Comparison of ENCODE assay signal across 8 mouse cellular contexts in genomic region chr11:107416561-107416926, GRCm38 (mm10). TPM values are rescaled to one million over a fixed set of nuclear protein-coding genes. Genes with fewer than 3 reads are reported as not detected.
DNase-seq lines count a peak whose midpoint lies in the region; ATAC-seq lines count a peak whose summit lies in the region.

No protein-coding gene starts in this region.

- peak overlapping the region in 1 of 2 experiments; percentile 19; a peak in 2 of 4 replicates for H3K27ac ChIP-seq in heart, embryonic 14.5 days (replicated peaks in 1 of 2; ENCODE audit: control insufficient read depth in 1 of 2, insufficient read depth in 1 of 2, low read depth in 2 of 2, low read length in 2 of 2)
- peak overlapping the region; percentile 70 for H3K27ac ChIP-seq in embryonic facial prominence, embryonic 15.5 days (replicated peaks)
- H3K27ac ChIP-seq in liver, embryonic 12.5 days: peak overlapping the region; percentile 90
- peak overlapping the region; percentile 81 for H3K27ac ChIP-seq in stomach, embryonic 16.5 days (ENCODE audit: low read length)
- H3K27ac ChIP-seq in intestine, embryonic 16.5 days (ENCODE audit: low read length): no peak overlapping the region

- intact Hi-C loops in heart, postnatal 36 days (cut with DNase I): loop anchor here (5.0 kb wide), 1 partner anchor 36 kb away; no protein-coding TSS in a partner anchor

- no peak overlapping the region for H3K4me3 ChIP-seq in heart, embryonic 14.5 days (ENCODE audit: control insufficient read depth in 1 of 2, insufficient read depth in 1 of 2, low read depth in 1 of 2, low read length in 2 of 2)
- H3K4me3 ChIP-seq in embryonic facial prominence, embryonic 15.5 days (replicated peaks): no peak overlapping the region
- H3K4me3 ChIP-seq in liver, embryonic 12.5 days: peak overlapping the region; percentile 50
- H3K4me3 ChIP-seq in stomach, embryonic 16.5 days (replicated peaks; ENCODE audit: low read length): no peak overlapping the region
- no peak overlapping the region for H3K4me3 ChIP-seq in intestine, embryonic 16.5 days (ENCODE audit: low read length)

- H3K9me3 ChIP-seq in heart, embryonic 14.5 days (ENCODE audit: control insufficient read depth, low read length): no peaks in the 10 kb centered on the region
- H3K9me3 ChIP-seq in embryonic facial prominence, embryonic 15.5 days (replicated peaks): no peaks in the 10 kb centered on the region
- no peaks in the 10 kb centered on the region for H3K9me3 ChIP-seq in liver, embryonic 12.5 days (replicated peaks)
- H3K9me3 ChIP-seq in stomach, embryonic 16.5 days (replicated peaks; ENCODE audit: control insufficient read depth, low read length): no peaks in the 10 kb centered on the region
- H3K9me3 ChIP-seq in intestine, embryonic 16.5 days (ENCODE audit: control insufficient read depth, low read length): no peaks in the 10 kb centered on the region

- no peak for ATAC-seq in heart, embryonic 14.5 days (ENCODE audit: insufficient number of reproducible peaks, insufficient read depth, low FRiP score, low read depth)
- no peak for ATAC-seq in embryonic facial prominence, embryonic 15.5 days (ENCODE audit: insufficient number of reproducible peaks, low FRiP score, low TSS enrichment, low read depth)
- ATAC-seq in liver, embryonic 12.5 days: no peak
- ATAC-seq in stomach, embryonic 16.5 days (ENCODE audit: insufficient read depth, low FRiP score): no peak
- ATAC-seq in megakaryocyte progenitor cell, adult 5-6 weeks (replicated peaks; ENCODE audit: poor library complexity): no peak
- no peak for ATAC-seq in intestine, embryonic 16.5 days

- H3K36me3 ChIP-seq in heart, embryonic 14.5 days (ENCODE audit: control insufficient read depth, insufficient read depth, low read length): no peaks in the 10 kb centered on the region
- H3K36me3 ChIP-seq in embryonic facial prominence, embryonic 15.5 days: no peaks in the 10 kb centered on the region
- H3K36me3 ChIP-seq in liver, embryonic 12.5 days: 0 out of 2 replicates have a peak, but pooled peaks cover 4% of the 10 kb centered on the region
- H3K36me3 ChIP-seq in stomach, embryonic 16.5 days (ENCODE audit: control insufficient read depth, insufficient read depth, low read length): no peaks in the 10 kb centered on the region
- H3K36me3 ChIP-seq in intestine, embryonic 16.5 days (ENCODE audit: control insufficient read depth, insufficient read depth, low read length): no peaks in the 10 kb centered on the region

- WGBS in heart, embryonic 14.5 days: 51% methylated on average over 4 of the region's 4 CpGs
- 22% methylated on average over 4 of the region's 4 CpGs for WGBS in embryonic facial prominence, embryonic 15.5 days
- 21% methylated on average over 4 of the region's 4 CpGs for WGBS in liver, embryonic 12.5 days (ENCODE audit: insufficient replicate concordance)
- 47% methylated on average over 4 of the region's 4 CpGs for WGBS in stomach, embryonic 16.5 days
- 52% methylated on average over 4 of the region's 4 CpGs for WGBS in intestine, embryonic 16.5 days

- H3K4me1 ChIP-seq in heart, embryonic 14.5 days (ENCODE audit: control insufficient read depth in 2 of 2, insufficient read depth in 2 of 2, low read length in 2 of 2): peaks cover 17 to 22% of the 10 kb centered on the region in 2 experiments
- peaks cover 38% of the 10 kb centered on the region for H3K4me1 ChIP-seq in embryonic facial prominence, embryonic 15.5 days
- H3K4me1 ChIP-seq in liver, embryonic 12.5 days: peaks cover 82% of the 10 kb centered on the region
- H3K4me1 ChIP-seq in stomach, embryonic 16.5 days (ENCODE audit: control insufficient read depth, insufficient read depth, low read length): peaks cover 21% of the 10 kb centered on the region
- H3K4me1 ChIP-seq in intestine, embryonic 16.5 days (ENCODE audit: control insufficient read depth, insufficient read depth, low read length): peaks cover 14% of the 10 kb centered on the region

- no peak overlapping the region for H3K9ac ChIP-seq in heart, embryonic 14.5 days (ENCODE audit: low read length)
- H3K9ac ChIP-seq in embryonic facial prominence, embryonic 15.5 days: no peak overlapping the region
- peak overlapping the region; percentile 60 for H3K9ac ChIP-seq in liver, embryonic 12.5 days
- H3K9ac ChIP-seq in stomach, embryonic 16.5 days (ENCODE audit: low read length): no peak overlapping the region
- H3K9ac ChIP-seq in intestine, embryonic 16.5 days (ENCODE audit: low read depth, low read length): no peak overlapping the region

- H3K4me2 ChIP-seq in heart, embryonic 14.5 days (ENCODE audit: low read length): peak overlapping the region; percentile 26; the same call in 1 of the 2 replicates
- no peak overlapping the region for H3K4me2 ChIP-seq in embryonic facial prominence, embryonic 15.5 days (replicated peaks)
- peak overlapping the region; percentile 73 for H3K4me2 ChIP-seq in liver, embryonic 12.5 days
- H3K4me2 ChIP-seq in stomach, embryonic 16.5 days (ENCODE audit: low read depth, low read length): peak overlapping the region; percentile 33
- no peak overlapping the region for H3K4me2 ChIP-seq in intestine, embryonic 16.5 days (ENCODE audit: low read depth, low read length)

- no peak for DNase-seq in heart, postnatal 36 days
- DNase-seq in ES-CJ7 (ENCODE audit: low read depth, low spot score): peak; percentile 57

- no peaks in the 10 kb centered on the region for H3K27me3 ChIP-seq in heart, embryonic 14.5 days (ENCODE audit: control insufficient read depth, insufficient read depth, low read length)
- no peaks in the 10 kb centered on the region for H3K27me3 ChIP-seq in embryonic facial prominence, embryonic 15.5 days
- no peaks in the 10 kb centered on the region for H3K27me3 ChIP-seq in liver, embryonic 12.5 days (replicated peaks)
- no peaks in the 10 kb centered on the region for H3K27me3 ChIP-seq in stomach, embryonic 16.5 days (ENCODE audit: control insufficient read depth, insufficient read depth, low read length)
- H3K27me3 ChIP-seq in intestine, embryonic 16.5 days (replicated peaks; ENCODE audit: control insufficient read depth, insufficient read depth, low read length): no peaks in the 10 kb centered on the region

RNA-seq across cellular contexts. Expression of gene Pitpnc1, which starts 54.0 kb away (rescaled TPM):
- polyA plus RNA-seq in heart, embryonic 14.5 days (2014; fragmentation: Nextera tagmentation; extraction: Ambion mirVana): 16.0 and 16.8 TPM in 2 replicates
- total RNA-seq in heart, postnatal 36 days (2021): 10 to 100 TPM; 60.7 to 68.4 TPM
- 20.6 and 22.0 TPM in 2 replicates for polyA plus RNA-seq in embryonic facial prominence, embryonic 15.5 days (2015; fragmentation: Nextera tagmentation; extraction: Ambion mirVana)
- polyA plus RNA-seq in liver, embryonic 12.5 days (2016; fragmentation: Nextera tagmentation; extraction: Ambion mirVana): 9.7 and 9.9 TPM in 2 replicates
- polyA plus RNA-seq in stomach, embryonic 16.5 days (2015; fragmentation: Nextera tagmentation; extraction: Ambion mirVana): 10.4 and 13.9 TPM in 2 replicates
- 26.3 and 33.4 TPM in 2 replicates for total RNA-seq in megakaryocyte progenitor cell, adult 5-6 weeks (2015)
- total RNA-seq in megakaryocyte progenitor cell, adult 5-6 weeks (2017): 10.0 and 20.8 TPM in 2 replicates
- 9.1 and 10.6 TPM in 2 replicates for polyA plus RNA-seq in intestine, embryonic 16.5 days (2015; fragmentation: Nextera tagmentation; extraction: Ambion mirVana)

Comparison
In these comparisons a context has a peak if more than half of its experiments do, and no peak if none do; other contexts are left out.
1. H3K4me2 ChIP-seq: peak in heart, embryonic 14.5 days (single experiment), liver, embryonic 12.5 days (single experiment) and stomach, embryonic 16.5 days (single experiment); none in embryonic facial prominence, embryonic 15.5 days (single experiment) and intestine, embryonic 16.5 days (single experiment).